Mouse (Mus musculus) kidney, postnatal 14 days (tissue): Measurements from ENCODE around the gene Igdcc3.
A peak's percentile ranks its signal among the peaks of the same experiment; 100 is the strongest.

Source experiments
- DNase-seq: peaks from one replicate; pipeline ENCODE4 v3.0.0; 2022; ENCODE audit warnings: mixed read lengths

The Igdcc3 gene

DNA sequence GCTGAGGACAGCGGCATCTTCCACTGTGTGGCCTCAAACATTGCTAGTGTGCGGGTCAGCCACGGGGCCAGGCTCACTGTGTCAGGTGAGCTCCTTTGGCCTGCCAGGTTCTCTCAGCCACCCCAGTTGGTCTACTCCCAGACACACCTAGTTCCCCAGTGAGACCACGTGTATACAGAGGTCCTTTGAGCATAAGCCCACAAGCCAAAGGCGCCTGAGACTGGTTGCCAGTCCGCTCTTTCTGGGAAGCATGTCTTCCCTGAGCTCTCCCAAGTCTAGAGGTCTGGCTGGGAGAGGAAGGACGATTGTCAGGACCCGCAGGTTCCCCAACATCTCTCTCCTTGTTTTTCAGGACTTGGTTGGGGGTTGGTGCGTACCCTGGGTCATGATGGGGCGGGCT, 36.9 kb downstream of the Igdcc3 start:
- DNase-seq = no peak

DNA sequence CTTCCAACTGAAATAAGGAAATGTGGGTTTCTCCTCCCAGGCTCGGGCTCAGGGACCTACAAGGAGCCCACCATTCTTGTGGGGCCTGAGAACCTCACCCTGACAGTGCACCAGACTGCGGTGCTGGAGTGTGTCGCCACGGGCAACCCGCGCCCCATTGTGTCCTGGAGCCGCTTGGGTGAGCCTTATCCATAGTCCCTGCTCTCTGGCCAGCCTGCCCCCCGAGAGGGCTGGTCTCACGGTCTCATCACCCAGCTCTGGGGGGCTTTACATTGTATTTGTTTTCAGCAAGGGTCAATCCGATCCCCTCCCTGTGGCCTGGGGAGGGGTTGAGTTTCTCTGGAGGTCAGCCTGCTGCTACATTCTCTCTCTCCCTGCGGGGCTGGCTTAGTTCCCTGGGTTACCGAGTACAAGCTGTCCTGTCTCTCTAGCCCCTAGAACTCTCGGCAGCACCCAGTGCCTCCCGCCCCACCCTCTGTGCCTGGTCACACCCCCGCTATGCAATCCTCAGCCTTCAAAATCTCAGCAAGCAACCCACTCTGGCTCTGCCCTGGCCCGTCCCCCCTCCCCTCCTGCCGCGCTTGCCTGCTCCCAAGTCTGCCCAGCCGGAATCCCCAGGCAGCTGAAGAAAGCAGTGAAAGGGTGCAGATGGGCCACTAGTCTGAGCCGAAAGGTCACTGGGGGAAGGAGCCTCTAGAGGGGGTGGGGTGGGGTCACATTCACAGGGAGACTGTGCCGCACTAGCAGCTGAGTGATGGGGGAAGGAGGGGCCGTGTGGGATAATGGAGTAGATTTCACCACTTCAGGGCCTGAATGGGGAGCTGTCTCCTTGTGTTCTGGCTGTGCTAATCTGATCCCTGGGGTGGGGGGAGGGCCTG, 37.6 kb downstream of the Igdcc3 start:
- peak; percentile 36 for DNase-seq

DNA sequence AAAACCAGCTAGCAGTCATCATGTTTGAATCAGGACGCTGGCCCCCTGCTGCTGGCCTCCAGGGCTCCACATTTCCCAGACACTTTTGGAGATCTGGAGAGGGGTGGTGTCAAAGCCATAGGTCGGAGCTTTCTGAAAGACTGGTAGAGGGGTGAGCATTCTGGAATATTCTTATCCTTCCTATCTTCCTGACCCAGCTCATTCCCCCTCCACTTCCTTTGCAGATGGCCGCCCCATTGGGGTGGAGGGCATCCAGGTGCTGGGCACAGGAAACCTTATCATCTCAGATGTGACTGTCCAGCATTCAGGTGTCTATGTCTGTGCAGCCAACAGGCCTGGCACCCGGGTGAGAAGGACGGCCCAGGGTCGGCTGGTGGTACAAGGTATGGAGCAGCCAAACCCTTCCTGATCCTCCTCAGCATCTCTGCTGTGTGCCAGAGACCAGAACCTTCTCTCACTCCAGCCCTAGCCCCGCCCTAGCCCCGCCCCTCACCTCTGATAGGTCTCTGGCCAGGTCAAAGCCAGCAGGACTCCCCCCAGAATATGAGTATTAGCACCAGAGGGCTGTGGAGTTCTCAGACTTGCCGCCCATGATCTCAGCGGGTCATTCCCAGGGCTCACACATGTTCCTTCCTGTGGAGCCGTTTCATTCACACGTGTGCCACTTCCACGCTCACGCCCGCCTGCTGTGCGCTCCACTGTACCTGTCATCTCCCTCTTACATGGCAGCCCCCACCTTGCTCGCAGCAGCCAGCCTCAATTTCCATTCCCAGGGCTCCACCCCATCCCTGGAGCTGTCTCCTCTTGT, 39.0 kb downstream of the Igdcc3 start:
- no peak for DNase-seq

DNA sequence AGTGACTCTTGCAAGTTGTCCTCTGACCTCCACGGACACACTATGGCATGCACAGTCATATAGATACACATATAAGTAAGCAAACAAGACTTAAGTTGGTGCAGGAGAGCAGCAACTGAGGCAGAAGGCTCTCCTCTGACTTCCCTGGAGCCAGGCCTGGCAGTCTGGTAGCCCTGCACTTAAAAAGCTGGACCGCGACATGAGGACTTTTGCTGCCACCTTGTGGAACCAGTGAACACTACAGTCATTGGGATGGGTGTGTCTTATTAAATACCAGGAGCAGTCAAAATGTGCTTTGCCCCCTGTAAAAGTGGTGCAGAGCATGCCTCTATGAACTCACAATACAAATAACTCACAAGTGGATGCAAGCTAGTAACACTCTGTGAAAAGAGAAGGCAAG, 47.6 kb downstream of the Igdcc3 start:
- DNase-seq = peak; percentile 92

DNA sequence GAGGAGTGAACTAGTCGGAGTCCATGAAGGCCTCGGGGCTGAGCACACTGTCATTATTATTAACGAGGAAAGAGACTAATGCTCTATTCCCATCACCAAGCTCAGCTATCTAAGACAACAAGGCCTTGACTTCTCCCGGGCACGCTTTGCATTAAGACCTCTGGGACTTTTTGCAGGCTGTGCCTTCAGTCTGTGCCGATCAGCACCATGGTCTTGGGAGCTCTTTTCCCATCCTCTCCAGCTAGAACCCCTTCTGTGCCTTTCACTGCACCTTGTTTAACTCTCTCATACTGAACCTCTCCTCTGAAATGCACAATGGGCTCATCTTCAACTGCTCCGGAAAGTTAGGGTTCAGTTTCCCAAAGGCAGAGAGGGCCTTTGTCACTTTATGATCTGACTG, 49.3 kb downstream of the Igdcc3 start:
- no peak for DNase-seq

DNA sequence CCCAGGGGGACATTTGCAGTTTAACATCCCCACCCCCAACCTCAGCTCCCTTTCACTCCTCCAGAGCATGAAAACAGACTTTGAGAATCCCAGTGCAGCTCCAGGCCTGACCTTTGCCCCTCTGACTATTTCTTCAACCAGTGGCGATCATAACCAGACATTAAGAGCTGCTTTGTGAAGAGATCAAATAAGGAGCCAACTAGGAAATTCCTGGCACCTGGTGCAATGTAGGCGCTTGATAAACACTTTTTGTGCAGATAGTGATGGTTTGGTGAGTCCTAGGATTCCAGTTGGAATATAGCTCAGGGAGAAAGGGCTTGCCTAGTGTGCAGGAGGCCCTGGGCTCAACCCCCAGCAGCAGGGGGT, 50.4 kb downstream of the Igdcc3 start:
- DNase-seq = peak; percentile 58

DNA sequence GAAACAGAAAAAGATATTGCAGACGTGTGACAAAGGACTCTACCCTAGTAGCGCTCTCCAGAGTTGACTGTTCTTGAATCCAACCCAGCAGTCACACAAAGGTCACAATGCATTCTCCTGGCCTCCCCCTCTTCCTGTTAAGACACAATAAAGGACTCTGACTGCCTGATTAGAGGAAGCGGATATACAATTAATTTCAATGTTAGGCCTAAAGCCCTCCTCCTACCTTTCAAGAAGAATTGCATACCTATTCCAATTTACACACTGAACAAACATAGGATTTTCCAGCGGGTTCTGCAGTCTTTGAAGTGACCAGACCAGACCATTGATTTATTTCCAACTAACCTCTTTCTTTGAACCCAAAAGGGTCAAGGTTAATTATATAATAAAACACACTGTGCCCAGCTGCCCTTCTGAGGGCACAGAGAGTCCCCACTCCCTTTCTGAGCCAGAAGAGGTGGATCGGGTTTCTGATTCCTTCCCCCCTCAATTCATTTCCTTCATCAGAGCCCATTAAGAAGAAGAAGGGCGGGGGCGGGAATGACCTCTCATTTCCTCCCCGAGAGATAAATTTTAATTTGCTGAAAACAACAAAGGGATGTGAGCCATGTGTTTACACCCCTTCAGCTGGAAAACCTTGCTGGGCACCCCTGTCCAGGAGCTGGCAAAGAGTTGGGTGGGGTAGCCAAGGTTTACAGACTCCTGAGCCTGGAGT, 50.9 kb downstream of the Igdcc3 start:
- no peak for DNase-seq

DNA sequence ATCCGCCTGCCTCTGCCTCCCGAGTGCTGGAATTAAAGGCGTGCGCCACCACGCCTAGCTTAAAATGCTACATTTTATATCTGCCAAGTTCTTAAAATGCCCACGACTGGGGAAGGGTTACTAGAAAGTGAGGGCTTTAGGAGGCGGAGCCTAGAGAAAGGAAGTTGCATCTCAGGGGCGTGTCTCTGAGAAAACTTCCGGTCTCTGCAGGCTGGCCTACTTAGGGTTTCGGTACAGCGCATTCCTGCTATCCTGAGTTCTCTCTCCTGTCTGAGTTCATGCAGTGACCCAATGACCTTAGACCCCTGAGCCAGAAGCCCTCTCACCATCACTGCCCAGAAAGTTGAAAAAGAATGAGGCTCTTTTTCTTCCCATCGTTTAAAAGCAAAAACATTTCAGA, 52.2 kb downstream of the Igdcc3 start:
- DNase-seq = no peak

DNA sequence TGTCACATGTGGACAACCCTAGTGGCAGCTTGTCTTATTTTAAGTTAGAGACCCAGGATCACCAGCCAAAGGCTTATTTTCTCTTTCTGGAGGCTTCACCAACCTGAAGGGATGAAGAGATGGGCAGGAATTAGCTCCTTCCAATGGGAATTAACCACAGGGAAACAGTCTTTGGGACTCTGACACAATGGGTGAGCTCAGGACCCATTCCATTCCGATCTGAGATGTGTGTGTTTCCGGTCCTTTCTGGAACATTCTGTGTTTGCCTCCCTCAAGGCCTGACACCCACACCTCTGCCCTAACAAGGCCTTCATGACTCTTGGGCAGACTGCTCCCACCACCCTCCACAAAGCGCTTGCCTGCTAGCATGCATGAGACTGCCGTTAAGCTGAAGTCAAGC, 54.1 kb downstream of the Igdcc3 start, which contains the start of gene Parp16:
Gene Parp16 (plus strand): TSS at position 301 of the 400 bp plus-strand sequence.
- DNase-seq = no peak

DNA sequence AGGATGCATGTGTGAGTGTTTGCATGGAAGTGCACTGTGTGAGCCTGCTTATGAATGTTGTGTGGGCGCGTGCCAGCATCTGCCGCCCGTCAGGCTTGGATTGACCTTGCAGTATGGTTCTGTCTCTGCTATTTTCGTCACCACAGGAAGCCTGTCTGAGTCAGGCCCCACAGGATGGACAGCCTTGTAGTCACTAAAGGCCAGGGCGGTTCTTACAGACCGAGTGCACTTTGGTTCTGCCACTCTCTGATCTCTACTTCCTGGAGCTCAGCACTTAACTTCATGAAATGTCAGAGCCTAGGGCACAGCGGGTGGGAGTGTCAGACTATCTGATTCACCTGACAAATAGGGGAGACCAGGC, 54.6 kb downstream of the Igdcc3 start:
- peak; percentile 71 for DNase-seq

DNA sequence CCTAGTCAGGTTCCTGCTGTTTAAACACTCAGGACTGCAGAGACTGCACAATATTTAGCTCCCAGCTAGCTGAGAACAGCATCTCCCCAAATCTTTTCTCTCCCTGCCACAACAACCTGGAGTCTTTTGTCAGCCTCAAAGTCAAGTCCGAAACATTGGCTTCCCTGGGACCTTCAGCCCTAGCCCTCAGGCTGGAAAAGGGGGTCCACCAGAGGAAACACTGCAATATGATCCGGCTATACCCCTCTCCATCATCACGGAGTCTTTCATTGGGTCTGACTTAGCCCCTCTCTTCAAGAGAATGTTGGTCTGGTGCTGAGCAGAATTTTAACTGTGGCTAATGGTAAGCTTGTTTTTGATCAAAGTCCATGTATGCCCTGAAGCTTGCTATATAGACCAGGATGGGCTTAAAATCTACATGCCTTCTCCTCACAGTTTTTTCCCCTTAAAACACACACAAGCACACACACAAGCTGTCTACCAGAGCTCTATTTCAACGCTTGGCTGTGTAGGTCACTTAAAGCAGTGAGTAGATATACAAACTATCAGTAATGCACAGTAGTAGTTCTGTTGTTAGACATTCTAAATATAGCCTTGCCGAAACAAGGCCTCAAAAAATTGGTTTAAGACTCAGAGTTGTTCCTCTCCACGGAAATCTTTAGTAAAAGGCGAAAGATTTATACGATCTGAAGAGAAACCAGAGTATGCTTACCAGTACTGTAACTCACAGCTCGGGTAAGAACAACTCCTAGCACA, 55.2 kb downstream of the Igdcc3 start:
- DNase-seq = no peak

DNA sequence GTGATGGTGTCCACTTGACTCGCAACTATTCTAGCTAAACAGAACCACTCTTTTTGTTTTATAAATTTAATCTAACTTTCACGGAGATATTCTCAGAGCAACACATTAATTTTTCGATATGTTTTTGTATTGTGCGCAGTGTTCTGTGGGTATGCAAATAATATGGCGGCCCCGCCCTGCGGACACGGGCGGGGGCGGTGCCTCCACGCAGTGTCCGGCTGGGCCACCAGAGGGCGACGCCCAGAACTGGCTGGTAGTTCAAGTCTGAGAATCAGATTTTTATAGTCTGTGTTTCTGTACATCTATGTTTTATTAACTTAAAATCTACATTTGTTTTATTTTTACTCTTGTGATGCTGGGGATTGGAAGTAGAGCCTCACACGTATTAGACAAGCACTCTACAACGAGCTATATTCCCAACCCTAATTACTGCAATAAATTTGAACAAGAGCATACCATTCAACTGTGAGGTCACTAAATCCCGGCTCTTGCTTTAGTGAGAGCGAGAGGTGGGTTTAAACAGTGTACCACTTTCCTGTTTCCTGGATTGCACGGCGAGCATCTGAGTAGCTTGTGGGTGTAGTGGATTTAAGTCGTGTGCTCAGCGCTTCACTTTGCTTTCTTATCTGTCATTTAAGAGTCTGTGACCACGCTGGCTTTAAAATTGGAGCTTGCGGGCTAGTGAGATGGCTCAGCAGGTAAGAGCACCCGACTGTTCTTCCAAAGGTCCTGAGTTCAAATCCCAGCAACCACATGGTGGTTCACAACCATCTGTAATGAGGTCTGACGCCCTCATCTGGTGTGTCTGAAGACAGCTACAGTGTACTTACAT, 56.0 kb downstream of the Igdcc3 start:
- DNase-seq = peak; percentile 96

DNA sequence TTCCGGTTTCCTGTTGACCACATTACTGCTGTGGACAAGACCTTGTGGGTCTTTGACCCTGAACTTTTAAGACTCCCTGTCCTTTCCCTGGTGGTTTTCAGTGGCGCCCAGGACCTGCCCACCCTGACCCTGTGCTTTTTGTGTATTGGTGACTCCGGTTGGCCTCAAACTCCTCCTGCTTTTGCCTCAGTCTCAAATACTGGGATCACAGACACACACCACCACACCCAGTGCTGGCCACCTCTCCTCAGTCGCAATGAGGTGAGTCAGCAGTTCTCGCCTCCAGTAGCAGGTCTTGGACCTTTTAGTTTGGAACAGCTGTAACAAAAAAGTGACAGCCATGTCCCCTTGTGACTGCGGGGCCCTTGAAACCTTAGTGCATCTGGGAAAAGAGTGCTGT, 56.8 kb downstream of the Igdcc3 start:
- no peak for DNase-seq

DNA sequence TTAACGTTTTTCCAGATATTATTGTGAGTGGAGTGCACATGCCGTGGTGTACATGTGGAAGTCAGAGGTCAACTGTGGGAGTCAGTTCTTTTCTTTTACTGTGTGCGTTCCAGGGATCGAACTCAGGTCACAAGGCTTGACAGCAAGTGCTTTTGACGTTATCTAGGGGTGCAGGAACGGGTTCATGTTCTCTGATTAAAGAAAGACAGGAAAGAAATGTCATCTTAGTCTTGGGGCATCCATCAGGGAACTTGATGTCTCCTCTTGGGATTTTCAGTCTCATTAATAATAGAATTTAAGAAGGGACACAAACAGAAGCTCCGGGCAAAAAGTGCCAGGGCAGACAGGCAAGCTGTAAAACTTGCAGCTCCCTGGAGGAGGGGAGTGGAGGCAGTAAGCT, 58.7 kb downstream of the Igdcc3 start:
- no peak for DNase-seq

DNA sequence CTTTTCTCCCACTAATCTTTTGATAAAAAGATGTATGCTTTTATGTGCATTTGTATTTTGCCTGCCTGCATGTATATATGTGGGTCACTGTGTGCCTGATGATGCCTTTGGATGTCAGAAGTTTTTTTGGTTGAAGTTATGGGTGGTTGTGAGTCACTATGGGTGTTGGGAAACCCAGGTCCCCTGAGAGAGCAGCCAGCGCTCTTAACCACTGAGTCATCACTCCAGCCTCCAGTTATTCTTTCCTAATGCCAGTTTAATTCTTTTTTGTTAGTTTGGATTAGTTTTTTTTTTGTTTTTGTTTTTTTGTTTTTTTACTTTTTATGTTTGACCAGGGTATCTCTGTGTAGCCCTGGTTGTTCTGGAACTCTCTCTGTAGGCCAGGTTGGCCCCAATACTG, 59.6 kb downstream of the Igdcc3 start:
- no peak for DNase-seq

DNA sequence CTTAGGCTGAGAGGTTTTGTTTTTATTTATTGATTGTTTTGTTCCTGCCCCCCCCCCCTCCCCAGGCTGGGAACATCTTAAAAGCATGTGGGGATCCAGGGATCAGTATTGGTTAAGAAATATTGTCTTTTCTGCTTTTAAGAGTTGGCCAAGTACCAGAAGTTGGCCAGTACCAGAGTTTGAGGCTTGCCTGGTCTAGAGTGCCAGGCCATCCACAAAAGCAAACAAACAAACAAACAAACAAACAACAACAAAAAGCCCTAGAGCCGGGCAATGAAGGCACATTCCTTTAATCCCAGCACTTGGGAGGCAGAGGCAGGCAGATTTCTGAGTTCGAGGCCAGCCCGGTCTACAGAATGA, 60.0 kb downstream of the Igdcc3 start:
- no peak for DNase-seq

DNA sequence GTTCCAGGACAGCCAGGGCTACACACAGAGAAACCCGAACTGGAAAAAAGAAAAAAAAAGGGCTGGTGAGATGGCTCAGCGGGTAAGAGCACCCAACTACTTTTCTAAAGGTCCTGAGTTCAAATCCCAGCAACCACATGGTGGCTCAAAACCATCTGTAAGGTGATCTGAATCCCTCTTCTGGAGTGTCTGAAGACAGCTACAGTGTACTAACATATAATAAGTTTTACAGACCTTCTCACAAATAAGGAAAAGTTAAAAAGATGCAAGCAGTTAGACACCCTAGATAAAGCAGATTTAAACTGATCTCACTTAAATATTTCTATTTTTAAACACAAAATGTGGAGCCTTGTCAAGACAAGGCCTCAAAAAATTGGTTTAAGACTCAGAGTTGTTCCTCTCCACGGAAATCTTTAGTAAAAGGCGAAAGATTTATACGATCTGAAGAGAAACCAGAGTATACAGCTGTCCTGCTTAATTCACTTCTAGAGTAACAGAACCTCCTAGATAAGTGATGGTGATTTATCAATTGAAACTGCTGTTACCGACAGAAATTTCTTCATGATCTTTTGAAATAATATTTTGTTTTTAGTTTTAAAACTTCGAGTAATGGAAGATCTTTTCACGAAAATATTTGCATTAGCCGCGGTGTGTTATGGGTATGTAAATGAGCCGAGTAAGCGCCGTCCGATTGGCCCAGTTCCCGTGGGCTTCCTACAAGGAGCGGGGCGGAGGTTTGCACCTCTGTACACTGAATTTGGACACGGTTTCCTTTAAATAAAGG, 60.6 kb downstream of the Igdcc3 start:
- DNase-seq = peak; percentile 90

DNA sequence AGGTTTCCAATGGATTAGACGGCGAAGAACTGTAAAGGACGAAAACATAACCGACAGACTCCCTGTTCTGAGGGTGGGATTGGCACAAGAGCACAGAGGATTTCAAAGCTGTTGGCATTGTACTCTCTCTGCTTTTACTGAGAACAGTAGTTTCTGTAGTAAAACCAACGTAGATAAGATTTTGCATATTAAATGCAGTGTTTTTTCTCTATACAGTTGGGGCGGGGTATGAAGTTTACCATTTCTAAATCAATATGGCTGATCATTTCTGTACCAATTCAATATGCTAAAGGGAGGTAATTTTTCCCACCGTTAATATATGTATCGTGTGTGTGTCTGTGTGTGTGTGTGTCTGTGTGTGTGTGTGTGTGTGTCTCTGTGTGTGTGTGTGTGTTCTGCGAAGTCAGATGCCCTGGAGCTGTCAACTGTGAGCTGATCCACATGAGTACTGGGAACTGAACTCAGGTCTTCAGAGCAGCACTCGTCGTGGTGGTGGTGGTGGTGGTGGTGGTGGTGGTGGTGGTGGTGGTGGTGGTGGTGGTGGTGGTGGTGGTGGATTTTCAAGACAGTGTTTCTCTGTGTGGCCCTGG, 61.3 kb downstream of the Igdcc3 start:
- no peak for DNase-seq

DNA sequence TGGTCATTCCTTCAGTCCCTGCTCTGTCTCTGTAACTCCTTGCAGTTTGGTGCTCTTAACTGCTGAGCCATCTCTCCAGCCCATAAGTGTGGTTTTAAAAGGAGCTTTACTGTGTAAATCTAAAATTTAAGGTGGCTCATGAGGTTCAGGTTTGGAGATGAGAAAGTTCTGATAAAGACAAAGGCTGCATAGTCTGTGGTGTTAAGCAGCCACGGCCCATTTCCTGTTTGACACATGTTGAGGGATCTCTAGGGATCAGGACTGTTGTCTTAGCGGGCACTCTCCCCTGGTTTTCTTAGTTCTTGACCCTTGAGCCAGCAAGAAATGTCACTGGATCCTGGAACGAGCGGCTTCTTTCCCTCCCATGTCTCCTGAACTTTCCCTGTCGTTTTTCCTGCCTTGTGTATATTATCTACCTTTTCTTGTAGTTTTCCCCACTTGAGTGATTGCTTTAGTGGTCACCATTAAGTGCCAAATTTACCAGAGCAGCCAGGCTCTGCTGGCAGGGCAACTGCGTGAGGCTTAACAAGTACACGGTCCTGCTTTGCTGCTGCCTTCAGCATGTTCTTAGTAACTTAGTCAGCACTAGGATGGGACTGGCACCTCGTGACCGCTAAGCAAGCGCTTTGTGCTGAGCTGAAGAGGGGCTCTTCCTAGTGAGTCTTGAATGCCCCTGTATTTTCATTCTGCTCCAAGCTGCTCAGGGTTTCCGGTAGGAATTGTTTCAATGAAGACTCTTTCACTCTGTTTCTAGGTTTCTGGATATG, 64.2 kb downstream of the Igdcc3 start:
- no peak for DNase-seq
